Mouse (Mus musculus): ENCODE data around the gene Cped1. TPM values are rescaled to one million over a fixed set of nuclear protein-coding genes. Genes with fewer than 3 reads are reported as not detected.

Cped1 gene
- total RNA-seq, 4 experiments from 2014 or later: 49.0 to 62.4 (median 51.9) TPM

DNA sequence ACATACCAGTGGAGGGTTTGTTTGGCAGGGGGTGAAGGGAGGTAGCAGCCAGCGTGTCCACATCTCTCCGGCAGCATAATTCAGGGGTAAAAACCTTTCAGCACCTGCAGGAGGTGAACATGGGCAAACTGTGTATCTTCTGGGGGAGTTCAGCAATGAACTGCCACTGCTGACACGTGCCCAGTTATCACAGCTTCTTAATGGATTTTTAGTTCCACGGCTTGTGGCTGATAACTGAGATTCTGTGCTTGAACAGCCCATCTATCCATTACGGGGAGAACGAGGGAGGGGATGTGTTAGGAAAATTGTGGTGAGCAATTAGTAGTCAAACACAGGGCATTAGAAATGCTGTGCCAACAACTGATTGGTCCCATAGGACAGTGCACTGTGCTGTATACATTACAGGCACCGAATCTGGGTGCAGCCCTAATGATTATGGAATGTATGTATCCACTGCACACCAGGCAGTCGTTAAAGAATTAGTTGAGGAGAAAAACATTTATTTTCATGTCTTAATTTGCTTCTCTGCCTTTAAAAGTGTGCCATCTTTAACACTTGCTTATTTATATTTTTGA, 193.1 kb downstream of the Cped1 start:
- no peak for DNase-seq

- no peak for DNase-seq
Observed at GRCm38 (mm10) chr6:22180316-22180715, 194.6 kb downstream of the Cped1 start.

GRCm38 (mm10) chr6:22186967-22187366, 201.3 kb downstream of the Cped1 start:
- DNase-seq: no peak

DNA sequence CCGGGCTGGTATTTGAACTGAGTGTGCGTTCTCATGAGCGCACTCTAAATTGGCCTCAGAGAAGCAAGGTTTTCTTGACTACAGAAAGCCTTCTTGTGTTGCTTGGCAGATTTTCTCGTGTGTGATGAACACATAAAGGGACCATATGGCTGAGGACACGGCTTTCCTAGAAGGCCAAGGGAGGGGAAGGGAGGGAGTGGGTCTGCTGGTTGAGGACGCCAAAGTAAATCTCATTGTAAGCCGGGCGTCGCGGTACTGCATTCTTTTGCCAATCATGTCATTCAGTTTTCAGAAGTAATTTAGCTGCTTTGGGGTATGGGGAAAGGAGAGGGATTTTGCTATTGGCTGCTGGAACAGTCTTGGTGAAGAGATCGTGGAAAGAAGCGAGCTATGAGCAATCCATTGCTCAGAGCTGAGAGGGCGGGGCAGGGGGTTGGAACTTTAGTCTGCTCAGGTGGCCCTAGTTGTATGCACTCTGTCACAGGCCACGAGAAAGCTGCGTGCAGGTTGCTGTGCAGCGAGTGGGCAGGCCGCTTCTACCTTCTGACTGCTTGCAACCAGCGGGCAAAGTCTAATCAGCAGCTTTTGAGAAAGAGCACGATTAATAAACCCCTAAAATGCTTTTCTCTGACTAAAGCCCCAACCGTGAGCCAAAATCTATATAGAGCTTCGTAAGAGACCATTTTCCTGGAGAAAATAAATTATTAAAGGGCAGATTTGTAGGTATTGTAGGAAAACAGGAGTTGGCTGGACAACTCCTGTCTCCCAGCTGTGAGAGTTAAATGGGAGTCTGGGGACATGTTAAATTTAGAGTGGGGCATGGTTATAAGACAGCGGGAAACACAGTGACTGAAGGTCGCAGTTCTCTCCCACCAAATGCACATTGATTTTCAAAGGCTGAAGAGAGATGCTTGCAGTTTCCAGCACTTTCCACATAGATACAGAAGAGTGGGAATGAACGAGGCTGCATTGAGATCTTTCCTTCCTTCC, 203.9 kb downstream of the Cped1 start:
- no peak for DNase-seq

- DNase-seq: no peak
Observed at GRCm38 (mm10) chr6:22198603-22199002, 212.9 kb downstream of the Cped1 start.

GRCm38 (mm10) chr6:22199473-22199872, 213.8 kb downstream of the Cped1 start:
- no peak for DNase-seq

- no peak for DNase-seq
Observed at GRCm38 (mm10) chr6:22200133-22200532, 214.4 kb downstream of the Cped1 start.

DNA sequence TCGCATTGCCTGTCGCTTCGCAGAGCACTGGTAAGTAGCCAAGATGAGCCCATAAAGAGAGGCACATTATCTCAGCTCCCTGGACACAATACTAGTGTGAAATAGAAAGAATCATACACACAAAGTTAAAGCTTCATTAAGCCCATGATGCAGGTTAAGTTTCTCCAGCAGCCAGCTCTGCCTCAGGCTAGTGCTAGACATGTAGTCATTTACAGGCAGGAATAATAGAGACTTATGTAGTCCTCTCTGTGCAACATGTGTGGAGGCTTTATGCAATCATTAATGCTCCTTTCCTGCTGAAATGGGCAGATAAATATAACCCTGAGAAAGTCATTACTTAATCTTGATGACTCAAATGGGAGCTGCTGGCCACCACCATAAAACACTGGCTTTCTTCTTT, 216.2 kb downstream of the Cped1 start:
- no peak for DNase-seq

DNA sequence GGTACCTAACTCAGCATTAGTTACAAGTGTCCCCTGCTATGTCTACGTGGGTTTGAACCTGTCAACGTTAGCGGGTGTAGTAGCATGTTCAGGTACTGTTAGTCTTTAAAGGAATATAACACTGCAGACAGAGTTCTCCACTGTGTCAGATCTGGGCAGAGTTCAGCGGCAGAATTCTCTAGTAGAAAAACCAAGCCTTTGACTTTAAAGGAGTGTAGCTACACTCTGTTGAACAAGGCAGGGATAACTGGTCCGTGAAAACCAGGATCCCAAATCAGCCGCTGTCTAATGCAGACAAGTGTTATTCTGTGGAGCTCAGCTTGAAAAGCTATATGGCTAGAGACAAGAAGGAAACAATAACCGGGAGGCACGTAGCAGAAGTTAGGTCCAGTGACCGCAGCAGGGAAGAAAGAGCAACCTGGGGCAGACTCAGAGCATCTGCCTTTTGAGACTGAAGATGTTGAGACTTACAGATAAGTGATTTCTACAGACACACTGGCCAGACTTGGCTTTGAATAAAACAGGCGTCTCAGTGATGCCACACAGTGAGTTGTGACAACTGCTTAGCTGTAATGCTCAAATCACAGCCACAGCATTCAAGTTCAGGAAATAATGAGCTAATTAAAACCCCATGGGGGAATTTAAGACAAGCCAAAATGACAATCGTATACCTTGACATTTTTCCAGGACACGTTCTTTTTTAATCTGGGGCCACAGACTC, 219.5 kb downstream of the Cped1 start:
- no peak for DNase-seq

GRCm38 (mm10) chr6:22205751-22206121, 220.0 kb downstream of the Cped1 start:
- DNase-seq: no peak

DNA sequence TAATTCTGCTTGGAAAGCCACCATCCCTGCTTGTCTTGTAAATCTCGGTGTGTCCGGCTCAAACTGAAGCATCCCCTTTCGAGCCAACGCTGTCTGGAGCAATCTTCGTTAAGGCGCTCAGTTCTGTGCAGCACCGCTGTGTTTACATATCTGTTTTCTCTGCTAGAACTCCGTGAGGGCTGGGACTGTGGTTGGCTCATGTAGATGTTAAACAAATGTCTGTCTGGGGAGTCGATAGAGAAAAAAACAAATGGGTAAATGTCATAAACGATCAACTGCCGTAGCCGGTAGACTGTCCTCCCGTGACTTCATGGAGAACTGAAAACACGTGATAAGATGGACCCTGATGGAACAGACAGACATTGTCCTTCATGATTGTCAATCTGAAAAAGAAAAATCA, 220.5 kb downstream of the Cped1 start:
- DNase-seq: no peak

DNA sequence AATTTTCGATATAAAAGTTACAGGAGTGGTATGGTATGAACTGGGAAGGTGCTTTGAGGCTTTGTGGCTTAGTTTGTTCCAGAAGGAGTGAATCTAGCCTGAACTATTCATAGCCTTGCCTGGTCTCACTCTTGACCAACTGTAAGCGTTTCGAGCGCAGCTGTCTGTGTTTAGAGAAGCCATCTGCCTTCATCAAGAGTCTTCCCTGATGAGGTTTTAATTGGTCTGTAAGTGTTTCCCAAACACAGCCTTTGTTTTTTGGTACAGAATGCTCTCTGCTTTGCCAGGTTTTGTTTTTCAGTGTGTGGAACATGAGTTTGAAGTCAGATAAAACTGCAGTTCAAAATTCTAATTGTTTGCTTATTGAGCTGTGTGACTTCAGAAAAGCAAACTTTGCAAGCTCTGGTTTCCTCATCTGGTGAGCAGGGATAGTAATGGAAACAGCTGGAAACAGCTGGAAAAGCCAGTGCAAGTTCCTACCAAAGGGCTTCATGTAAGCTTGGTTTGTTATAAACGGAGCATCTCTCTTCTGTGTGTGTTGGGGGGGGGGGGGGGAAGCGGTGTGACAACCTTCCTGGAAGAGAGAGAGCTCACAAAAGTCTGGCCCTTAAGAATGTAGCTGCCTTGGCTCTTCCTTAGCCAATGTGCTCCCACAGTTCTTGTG, 221.0 kb downstream of the Cped1 start:
- DNase-seq: no peak

DNA sequence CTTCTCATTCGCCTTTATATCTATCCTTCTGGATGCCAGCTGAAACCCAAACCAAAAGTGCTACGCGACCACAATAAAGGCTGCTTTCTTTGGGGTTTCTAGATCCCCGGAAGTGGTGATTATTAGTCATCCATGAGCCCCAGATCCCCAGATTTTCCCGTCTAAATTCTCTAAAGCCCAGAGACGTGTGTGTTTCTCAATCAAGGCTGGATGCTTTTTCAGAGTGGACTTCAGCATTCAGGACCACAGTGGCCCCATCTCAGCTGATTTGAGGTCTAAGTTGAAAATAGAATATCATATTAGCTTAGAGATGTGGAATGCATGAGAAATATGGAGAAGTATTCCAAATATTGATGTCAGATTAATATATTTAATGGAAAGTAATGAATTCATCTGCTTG, 226.4 kb downstream of the Cped1 start:
- no peak for DNase-seq

- DNase-seq: no peak
Observed at GRCm38 (mm10) chr6:22213187-22213586, 227.5 kb downstream of the Cped1 start.

DNA sequence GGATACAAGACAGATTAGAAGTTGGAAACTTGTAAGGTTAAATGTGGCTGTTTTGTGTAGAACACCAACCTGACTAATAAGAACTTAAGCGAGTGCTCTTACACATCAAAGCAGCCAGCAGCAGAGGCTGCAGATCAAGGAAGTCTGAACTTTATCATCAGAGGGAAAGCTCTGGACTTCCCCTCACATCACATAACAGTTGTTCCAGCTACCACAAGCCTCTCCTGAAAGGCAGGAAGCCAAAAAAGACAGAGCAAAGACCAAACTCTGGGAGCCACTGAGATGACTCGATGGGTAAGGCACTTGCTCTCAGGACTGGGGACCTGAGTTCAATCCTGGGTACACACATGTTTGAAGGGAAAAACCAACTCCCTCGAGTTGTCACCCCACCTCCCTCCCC, 228.1 kb downstream of the Cped1 start:
- no peak for DNase-seq

DNA sequence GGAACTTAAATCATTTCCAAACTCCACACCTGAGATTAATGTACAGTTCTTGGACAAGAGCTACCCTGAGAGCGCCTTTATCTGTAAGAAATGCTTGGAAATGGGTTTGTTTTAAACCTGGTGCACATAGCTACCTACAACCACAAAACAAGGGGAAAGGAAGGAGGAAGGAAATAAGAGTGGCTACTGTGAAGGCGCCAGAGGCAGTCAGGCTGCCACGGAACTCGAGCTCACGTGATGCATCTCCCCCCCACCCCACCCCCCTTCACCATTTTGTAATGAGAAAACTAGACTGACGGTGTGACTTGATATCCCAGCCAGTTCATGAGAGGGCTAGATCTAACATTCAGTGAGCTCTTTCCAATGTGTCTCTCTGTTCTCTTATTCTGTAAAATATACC, 228.9 kb downstream of the Cped1 start:
- DNase-seq: no peak

- no peak for DNase-seq
Observed at GRCm38 (mm10) chr6:22216276-22216973, 230.7 kb downstream of the Cped1 start.

DNA sequence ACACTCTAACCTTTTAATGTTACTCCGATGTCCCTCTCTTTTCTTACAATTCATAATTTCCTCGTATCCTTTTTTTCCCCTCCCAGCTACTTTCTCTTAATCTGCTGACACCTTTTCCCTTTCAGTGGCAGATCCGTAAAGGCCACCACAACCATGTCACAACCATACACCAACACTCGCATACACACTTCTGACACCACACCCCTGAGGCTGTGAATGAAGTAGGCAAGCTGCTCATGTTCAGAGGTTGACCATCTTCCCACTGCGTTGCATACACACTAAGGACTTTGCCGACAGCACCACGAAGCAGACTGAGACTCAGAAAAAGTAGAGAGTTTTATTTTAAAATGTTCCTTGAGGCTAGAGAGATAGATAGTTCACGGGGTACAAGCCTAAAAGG, 235.4 kb downstream of the Cped1 start:
- no peak for DNase-seq

- no peak for DNase-seq
Observed at GRCm38 (mm10) chr6:22222087-22222486, 236.4 kb downstream of the Cped1 start.

GRCm38 (mm10) chr6:22222947-22223346, 237.2 kb downstream of the Cped1 start:
- no peak for DNase-seq

DNA sequence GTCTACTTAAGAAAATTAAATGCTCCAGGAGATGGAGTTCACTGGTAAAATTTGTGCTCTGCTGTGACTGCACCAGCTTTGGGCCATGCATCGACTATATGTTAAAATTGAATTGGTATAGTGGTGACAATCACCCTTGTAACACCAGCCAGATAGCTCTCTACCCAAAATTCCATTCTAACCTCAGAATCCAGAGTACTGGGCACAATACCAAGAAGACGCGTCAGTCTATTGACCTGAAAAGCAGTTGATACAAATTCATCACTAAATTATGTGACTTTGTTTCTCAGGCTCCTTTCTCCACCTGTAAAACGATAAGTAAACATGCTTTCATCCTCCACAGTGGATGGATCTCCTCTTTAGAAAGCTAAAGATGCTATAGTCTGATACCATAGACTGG, 238.6 kb downstream of the Cped1 start:
- DNase-seq: no peak

DNA sequence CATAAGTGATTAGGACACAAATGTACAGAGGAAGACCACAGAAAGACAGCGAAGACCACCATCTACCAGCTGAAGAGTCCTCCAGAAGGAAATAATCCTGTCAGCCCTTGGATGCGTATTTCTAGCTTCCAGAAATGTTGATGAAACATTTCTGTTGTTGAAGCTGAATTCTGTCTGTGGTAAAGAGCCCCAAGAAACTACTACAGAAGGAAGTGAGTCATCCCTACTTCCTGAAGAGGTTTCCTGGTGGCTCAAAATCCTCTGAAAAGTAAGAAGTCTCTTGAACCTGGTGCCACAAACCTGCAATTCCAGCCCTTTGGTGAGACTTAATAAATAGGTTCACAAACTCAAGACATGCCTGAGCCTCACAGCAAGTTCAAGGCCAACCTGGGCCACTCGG, 245.5 kb downstream of the Cped1 start:
- no peak for DNase-seq

Data from adrenal gland, adult 8-10 months (tissue).